8 mouse cellular contexts compared by ENCODE assay signal in the genomic region with DNA sequence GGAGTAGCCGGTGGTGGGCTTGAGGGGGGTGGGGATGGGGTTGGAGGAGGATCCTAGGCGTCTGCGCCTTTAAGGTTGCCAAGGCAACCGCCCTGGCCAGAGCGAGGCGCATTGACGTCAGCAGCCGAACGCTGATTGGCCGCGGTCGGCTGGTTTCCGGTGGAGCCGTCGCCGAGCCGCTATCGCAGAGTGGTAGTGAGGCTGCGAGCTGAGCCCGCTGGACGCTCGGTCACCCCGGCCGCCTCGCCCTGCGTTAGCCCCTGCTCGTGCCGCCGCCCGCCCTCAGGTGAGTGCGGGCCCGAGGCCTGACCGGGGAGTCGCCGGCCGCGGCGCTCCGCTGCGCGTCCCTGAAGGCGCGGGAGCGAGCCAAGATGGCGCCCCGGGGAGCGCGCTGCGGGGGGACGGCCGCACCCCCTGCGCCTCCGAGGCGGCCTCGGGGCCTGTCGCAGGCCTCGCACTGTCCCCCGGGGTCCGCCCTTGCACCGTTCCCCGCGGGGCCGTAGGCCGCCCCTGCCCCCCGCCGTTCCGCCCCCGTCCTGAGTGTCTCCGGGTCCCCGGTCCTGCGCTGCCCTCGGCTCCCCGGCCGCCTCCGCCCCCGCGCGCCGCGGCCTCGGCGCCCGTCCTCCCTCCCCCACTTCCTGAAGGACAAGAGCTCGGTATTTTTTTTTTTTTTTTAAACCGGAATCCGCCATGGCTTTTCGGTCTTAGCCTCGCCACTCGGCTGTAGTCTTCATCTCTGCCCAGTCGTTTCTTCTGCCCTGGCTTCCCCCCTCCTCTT. TPM values are rescaled to one million over a fixed set of nuclear protein-coding genes. Genes with fewer than 3 reads are reported as not detected.
DNase-seq lines count a peak whose midpoint lies in the region; ATAC-seq and TF ChIP-seq lines count a peak whose summit lies in the region.

No protein-coding gene starts in this region.

- H3K4me3 ChIP-seq in hindbrain, embryonic 15.5 days = peak overlapping the region; percentile 72

- peak overlapping the region; percentile 97 for H3K9ac ChIP-seq in hindbrain, embryonic 15.5 days

- H3K9me3 ChIP-seq in hindbrain, embryonic 15.5 days = no peaks in the 10 kb centered on the region

- WGBS in hindbrain, embryonic 15.5 days = 0% methylated on average over 58 of the region's 90 CpGs

- peak; percentile 90 for ATAC-seq in Patski
- ATAC-seq in hindbrain, embryonic 15.5 days (ENCODE audit: low FRiP score, low read depth) = peak; percentile 96

- peaks cover 58% of the 10 kb centered on the region for H3K4me1 ChIP-seq in hindbrain, embryonic 15.5 days (replicated peaks)

- in situ Hi-C loops in Patski (cut with MboI; ENCODE audit: low pct_unique_long_range_greater_than_20kb) = no loop called here

- H3K4me2 ChIP-seq in hindbrain, embryonic 15.5 days = peak overlapping the region; percentile 73

- H3K36me3 ChIP-seq in hindbrain, embryonic 15.5 days = peaks cover 15% of the 10 kb centered on the region

- POLR2A ChIA-PET in Patski (lab: Charles Lee) = interaction anchor here (0.6 to 1.4 kb wide), 5 partner anchors 10 to 72 kb away, joined by 3 to 5 read pairs (median 4); no protein-coding TSS in a partner anchor

- no peaks in the 10 kb centered on the region for H3K27me3 ChIP-seq in Patski
- no peaks in the 10 kb centered on the region for H3K27me3 ChIP-seq in hindbrain, embryonic 15.5 days

- TF ChIP-seq CTCF in Patski (IDR thresholded peaks at IDR 0.05) = no peak

- H3K27ac ChIP-seq in hindbrain, embryonic 15.5 days (replicated peaks) = peak overlapping the region; percentile 99

- CTCF ChIA-PET in Patski (lab: Charles Lee) = interaction anchor here (1.6 kb wide), 1 partner anchor 20 kb away, joined by 4 read pairs; no protein-coding TSS in a partner anchor

- no peak for DNase-seq in Patski (ENCODE audit: low read depth, low spot score)
- peak; percentile 95 to 97 for DNase-seq in cerebellum, postnatal 14 days
- DNase-seq in frontal cortex, postnatal 25 days (ENCODE audit: low spot score in 2 of 2) = peak; percentile 85 to 87
- DNase-seq in left cerebral cortex, adult 11 months (ENCODE audit: low spot score) = peak; percentile 88
- DNase-seq in lung, postnatal 4 days = peak; percentile 94 to 95
- DNase-seq in retina, postnatal 7 days (ENCODE audit: low read depth, low spot score) = peak; percentile 86
- peak; percentile 95 for DNase-seq in urinary bladder, adult 2 months (ENCODE audit: low spot score)

RNA-seq across cellular contexts. Expression of gene Prkar1a, which starts 1.8 kb away (rescaled TPM):
- 258 TPM for polyA plus RNA-seq in Patski (2021)
- 449 and 456 TPM in 2 replicates for polyA plus RNA-seq in hindbrain, embryonic 15.5 days (2015; fragmentation: Nextera tagmentation; extraction: Ambion mirVana)
- 176 and 189 TPM in 2 replicates for polyA plus RNA-seq in urinary bladder, adult 2 months (2012; rRNA removed)

RNA-seq across cellular contexts. Expression of gene Wipi1, which starts 39.2 kb away (rescaled TPM):
- polyA plus RNA-seq in Patski (2021) = 36.7 TPM
- polyA plus RNA-seq in hindbrain, embryonic 15.5 days (2015; fragmentation: Nextera tagmentation; extraction: Ambion mirVana) = 17.6 TPM in 2 replicates
- 44.9 and 49.1 TPM in 2 replicates for polyA plus RNA-seq in urinary bladder, adult 2 months (2012; rRNA removed)
